Mouse (Mus musculus) frontal cortex, postnatal 36 days (tissue): ENCODE data around the gene Slc31a1.
A peak's percentile ranks its signal among the peaks of the same experiment; 100 is the strongest.

ENCODE experiments used
- DNase-seq, 2 experiments: peaks; one replicate each; pipeline ENCODE4 v3.0.0; 2022; ENCODE audit warnings: low spot score in 2 of 2

Slc31a1 gene

DNA sequence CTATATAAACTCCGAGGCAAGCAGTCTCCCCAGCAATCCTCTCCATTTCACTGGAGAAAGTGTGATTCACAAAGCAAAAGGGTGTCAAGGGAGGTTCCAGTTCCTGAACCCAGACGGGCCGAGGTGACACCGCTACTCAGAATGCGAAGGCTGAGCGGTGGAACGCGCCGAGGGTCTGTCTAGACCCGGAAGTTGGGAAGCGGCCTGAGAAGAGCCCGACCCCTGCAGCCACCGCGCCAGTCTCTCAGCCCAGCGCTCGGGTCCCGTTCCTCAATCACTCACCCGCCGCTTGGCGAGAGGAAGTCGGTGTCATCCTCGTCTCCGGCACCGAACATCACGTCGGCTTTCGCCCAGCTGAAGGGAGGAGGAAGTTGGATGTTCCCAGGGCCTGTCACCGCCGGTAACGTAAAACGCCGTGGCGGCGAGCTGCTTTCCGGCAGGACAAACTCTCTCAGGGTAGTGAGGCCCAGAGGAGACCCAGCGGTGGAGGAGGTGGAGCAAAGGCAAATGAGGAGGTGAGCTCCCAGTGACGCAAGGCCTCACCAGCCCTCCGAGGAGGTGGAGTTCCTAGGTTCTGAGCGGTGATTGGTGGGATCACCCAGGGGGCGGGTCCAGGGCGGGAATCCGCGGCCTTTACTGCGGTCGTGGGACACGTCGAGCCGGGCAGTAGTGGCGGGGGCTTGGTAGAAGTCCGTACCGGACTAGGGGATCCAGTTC lies at the start of gene Slc31a1, which contains the start of gene Fkbp15:
Gene Slc31a1 (plus strand): TSS at position 640 of the 717 bp plus-strand sequence.
Gene Fkbp15 (minus strand): TSS at position 461 of the 717 bp plus-strand sequence.
- DNase-seq = peak; percentile 98

DNA sequence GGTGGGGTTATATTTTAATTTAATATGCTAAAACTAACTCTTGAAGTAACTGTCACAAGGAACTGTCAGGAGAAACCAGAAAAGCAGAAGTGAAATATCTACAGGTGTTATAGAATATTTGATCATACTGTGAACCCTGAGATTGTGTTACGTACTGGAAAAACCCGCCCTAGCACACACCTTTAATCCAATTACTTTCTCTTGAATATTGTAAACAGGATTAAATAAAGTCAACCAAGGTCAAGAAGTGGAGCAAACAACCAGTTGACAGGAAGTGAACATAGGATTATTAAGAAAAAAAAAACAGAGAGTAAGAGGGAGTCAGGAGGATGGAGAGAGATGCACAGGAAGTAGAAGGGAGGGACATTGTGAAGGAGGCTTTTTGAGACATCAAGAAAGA lies 47.7 kb upstream of the Slc31a1 start:
- no peak for DNase-seq

DNA sequence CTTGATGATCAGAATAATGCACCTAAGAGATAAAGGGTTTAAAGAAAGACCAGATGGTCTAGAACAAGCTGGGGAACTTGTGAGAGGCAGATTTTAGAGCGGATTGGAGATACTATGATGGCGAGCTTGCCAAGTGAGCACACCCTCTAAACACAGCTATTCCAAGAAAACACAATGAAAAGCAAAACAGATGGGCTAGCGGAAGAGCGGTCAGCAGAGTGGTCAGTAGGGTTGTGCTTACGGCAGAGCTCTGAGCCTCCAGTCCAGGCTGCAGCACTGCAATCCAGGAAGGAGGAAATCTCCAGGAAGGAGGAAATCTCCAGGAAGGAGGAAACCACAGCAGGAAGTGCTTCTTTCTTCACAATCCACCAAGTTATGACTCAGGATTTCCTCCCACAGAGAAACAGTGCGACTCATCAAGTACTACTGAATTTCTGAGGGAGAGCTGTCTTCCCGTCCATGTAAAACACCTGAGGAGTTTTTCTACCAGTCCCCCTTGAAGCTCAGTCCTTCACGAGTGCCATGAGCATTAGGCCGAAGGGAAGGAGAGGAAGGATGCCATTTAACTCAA lies 46.8 kb upstream of the Slc31a1 start:
- DNase-seq = no peak

GRCm38 (mm10) chr4:62314516-62314915 lies 46.0 kb upstream of the Slc31a1 start:
- DNase-seq = no peak

DNA sequence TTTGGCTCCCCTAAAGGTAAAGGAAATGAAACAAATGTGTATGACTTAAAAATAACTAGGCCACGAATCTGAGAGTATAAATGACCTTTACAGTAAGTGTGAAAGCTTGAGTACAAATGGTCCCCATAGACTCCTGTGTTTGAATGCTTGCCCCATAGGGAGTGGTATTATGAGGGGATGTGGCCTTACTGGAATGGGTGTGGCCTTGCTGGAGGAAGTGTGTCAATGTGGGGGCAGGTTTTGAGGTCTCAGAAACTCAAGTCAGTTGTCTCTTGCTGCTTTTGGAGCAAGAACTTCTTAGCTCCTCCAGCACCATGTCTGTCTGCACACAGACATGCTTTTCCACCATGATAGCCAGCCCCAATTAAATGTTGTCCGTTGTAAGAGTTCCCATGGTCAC lies 44.1 kb upstream of the Slc31a1 start:
- DNase-seq = no peak

- no peak for DNase-seq
These were observed 42.2 kb upstream of the Slc31a1 start for GRCm38 (mm10) chr4:62318294-62318693.

DNA sequence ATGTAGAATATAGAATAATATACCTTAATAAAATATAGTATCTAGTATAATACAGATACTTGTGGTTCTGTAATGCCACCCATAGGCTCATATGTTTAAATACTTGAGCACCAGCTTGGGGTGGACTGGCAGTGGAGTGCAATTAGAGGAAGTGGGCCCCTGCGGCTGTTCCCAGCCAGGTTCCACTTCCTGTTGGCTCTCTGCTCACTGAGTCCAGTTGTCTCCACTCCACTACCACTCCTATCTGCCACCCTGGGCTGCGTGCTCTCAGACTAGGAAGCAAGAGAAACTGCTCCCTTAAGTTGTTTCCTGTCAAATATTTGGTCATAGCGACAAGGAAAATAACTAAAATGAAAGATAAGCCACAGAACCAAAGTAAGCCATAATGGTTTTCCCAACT lies 37.8 kb upstream of the Slc31a1 start:
- no peak for DNase-seq

GRCm38 (mm10) chr4:62326111-62326510 lies 34.4 kb upstream of the Slc31a1 start:
- no peak for DNase-seq

- DNase-seq = no peak
These were observed 31.4 kb upstream of the Slc31a1 start for GRCm38 (mm10) chr4:62328941-62329660.

GRCm38 (mm10) chr4:62331977-62332376 lies 28.6 kb upstream of the Slc31a1 start:
- DNase-seq = no peak

- DNase-seq = no peak
These were observed 22.0 kb upstream of the Slc31a1 start for GRCm38 (mm10) chr4:62338536-62338935.

GRCm38 (mm10) chr4:62344000-62344399 lies 16.5 kb upstream of the Slc31a1 start:
- no peak for DNase-seq

- no peak for DNase-seq
These were observed 14.7 kb upstream of the Slc31a1 start for GRCm38 (mm10) chr4:62345827-62346226.

- DNase-seq = no peak
These were observed 12.8 kb upstream of the Slc31a1 start for GRCm38 (mm10) chr4:62347605-62348328.

GRCm38 (mm10) chr4:62348329-62348705 lies 12.2 kb upstream of the Slc31a1 start:
- DNase-seq = no peak

- no peak for DNase-seq
These were observed 11.2 kb upstream of the Slc31a1 start for GRCm38 (mm10) chr4:62349371-62349770.

- DNase-seq = no peak
These were observed 2.8 kb upstream of the Slc31a1 start for GRCm38 (mm10) chr4:62357631-62358148.

- no peak for DNase-seq
These were observed 1.2 kb upstream of the Slc31a1 start for GRCm38 (mm10) chr4:62359256-62359775.

DNA sequence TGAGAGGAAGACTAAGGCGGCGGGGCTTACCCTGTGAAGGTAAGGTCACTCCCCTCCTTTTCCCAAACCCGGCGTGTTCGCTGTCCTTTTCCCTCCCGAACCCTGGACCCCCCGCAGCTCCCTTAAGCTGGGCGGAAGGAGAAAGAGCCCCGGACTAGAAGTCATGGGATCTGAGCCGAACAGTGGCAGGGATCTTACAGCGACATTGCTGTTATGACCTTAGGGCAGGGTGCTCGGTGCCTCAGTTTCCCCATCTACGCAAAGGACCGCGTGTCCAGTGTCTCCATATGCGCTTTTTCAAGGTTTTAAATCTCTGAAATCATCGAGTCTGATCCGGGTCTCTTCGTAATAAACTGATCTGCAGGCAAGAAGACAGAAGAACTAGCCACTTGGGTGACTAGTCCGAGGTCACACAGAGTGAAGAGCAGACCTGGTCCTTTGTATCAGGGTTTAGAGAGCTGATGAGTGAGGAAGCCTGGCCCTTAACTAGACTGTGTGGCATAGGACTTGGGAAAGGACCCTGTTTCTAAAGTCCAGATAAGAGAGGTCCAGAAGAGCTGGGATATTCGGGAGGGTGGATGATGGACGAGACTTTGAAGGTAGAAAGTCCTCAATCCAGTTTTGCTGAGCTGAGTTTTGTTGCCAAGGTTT lies 403 bp downstream of the Slc31a1 start:
- no peak for DNase-seq

GRCm38 (mm10) chr4:62361571-62361970 lies 1.0 kb downstream of the Slc31a1 start:
- DNase-seq = no peak

DNA sequence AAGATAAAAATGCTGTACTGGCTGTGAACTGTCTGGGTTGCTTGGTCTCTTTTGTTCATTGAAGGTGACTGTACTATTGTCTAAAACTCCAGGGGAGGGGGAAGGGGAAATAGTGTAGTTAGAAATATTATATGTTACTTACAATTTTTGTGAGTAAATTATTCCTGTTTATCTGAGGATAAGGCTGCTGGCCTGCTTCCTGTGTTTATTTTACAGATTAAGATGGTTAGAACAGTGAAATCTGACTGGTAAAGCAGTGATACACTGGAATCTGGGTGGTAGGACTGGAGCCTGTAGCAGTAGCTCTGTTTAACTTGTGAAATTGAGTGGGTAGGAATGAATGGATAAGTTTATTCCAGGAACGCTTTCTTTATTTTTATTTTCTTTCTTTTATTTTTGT lies 1.5 kb downstream of the Slc31a1 start:
- DNase-seq = no peak
